Mouse (Mus musculus) neural tube, embryonic 11.5 days (tissue): Measurements from ENCODE around the gene Tmem217. TPM values are rescaled to one million over a fixed set of nuclear protein-coding genes. Genes with fewer than 3 reads are reported as not detected.

Source experiments
- ATAC-seq: fragments of 200-750 bp; cut with Nextera tagmentation; 2 replicates; pipeline ENCODE4 v1.8.0; 2017; ENCODE audit warnings: moderate number of reproducible peaks, mild to moderate bottlenecking, moderate TSS enrichment, moderate library complexity; ENCODE audit not compliant: insufficient read depth, low FRiP score, low TSS enrichment
- DNase-seq: peaks from one replicate; pipeline ENCODE4 v3.0.0-alpha.2; 2015; ENCODE audit warnings: low spot score
- H3K27ac ChIP-seq: fragments of 300-500 bp; sonication (generic); 2 replicates; pipeline ENCODE4 v1.5.1; 2014; ENCODE audit warnings: low read depth, mild to moderate bottlenecking, low read length
- H3K27me3 ChIP-seq: fragments of 300-500 bp; sonication (generic); 2 replicates; pipeline ENCODE4 v1.6.1; 2014; ENCODE audit warnings: mild to moderate bottlenecking, low read length, mixed read lengths; ENCODE audit not compliant: control insufficient read depth, insufficient read depth
- H3K36me3 ChIP-seq: fragments of 300-500 bp; sonication (generic); 2 replicates; pipeline ENCODE4 v1.6.1; 2014; ENCODE audit warnings: mild to moderate bottlenecking, low read length, moderate library complexity, mixed read lengths; ENCODE audit not compliant: control insufficient read depth, insufficient read depth
- H3K4me1 ChIP-seq: fragments of 300-500 bp; sonication (generic); 2 replicates; pipeline ENCODE4 v1.6.1; 2014; ENCODE audit warnings: low read length, mixed read lengths; ENCODE audit not compliant: control insufficient read depth, insufficient read depth
- H3K4me2 ChIP-seq: fragments of 300-500 bp; sonication (generic); 2 replicates; pipeline ENCODE4 v1.6.1; 2014; ENCODE audit warnings: low read depth, mild to moderate bottlenecking, moderate library complexity
- H3K4me3 ChIP-seq: fragments of 300-500 bp; sonication (generic); 2 replicates; pipeline ENCODE4 v1.5.1; 2014; ENCODE audit warnings: low read depth, low read length
- H3K9ac ChIP-seq: fragments of 300-500 bp; sonication (generic); 2 replicates; pipeline ENCODE4 v1.6.1; 2014; ENCODE audit warnings: mild to moderate bottlenecking, low read length
- H3K9me3 ChIP-seq: fragments of 300-500 bp; sonication (generic); 2 replicates; pipeline ENCODE4 v1.6.1; 2016; ENCODE audit warnings: low read length; ENCODE audit not compliant: control insufficient read depth
- WGBS: fragments of 180-500 bp; shearing (Covaris S2); extraction: QIAGEN DNeasy Blood & Tissue Kit; methylation state at CpG from one replicate; pipeline ENCODE4 v1.1.7; 2014; 5-methylcytosine and 5-hydroxymethylcytosine counted together
- microRNA-seq: library from miRNA; unstranded; fragments of <30 nt; microRNA quantifications from one replicate; pipeline ENCODE4, GENCODE M21; 2016
- polyA plus RNA-seq: library from polyadenylated mRNA; unstranded; fragments of >200 nt; fragmentation: Nextera tagmentation; extraction: Ambion mirVana; gene quantifications from 2 replicates; pipeline ENCODE4 v1.2.1, GENCODE M21; 2014

Tmem217 gene
- polyA plus RNA-seq, 1 experiment from 2014 or later: 0.45 TPM

GRCm38 (mm10) chr17:29482632-29483031 is 69.6 kb downstream of the Tmem217 start:
- no peak for ATAC-seq
- H3K4me1 ChIP-seq: no peaks in the 10 kb centered on the region
- H3K27me3 ChIP-seq: no peaks in the 10 kb centered on the region
- H3K9ac ChIP-seq: no peak overlapping the region
- no peaks in the 10 kb centered on the region for H3K9me3 ChIP-seq
- no peak overlapping the region for H3K27ac ChIP-seq
- H3K4me2 ChIP-seq: no peak overlapping the region
- H3K4me3 ChIP-seq: no peak overlapping the region
- 88% methylated on average over 7 of the region's 7 CpGs for WGBS
- no peak for DNase-seq
- no peaks in the 10 kb centered on the region for H3K36me3 ChIP-seq

- Histone ChIP-seq H3K9me3 (no peaks in the 10 kb centered on the region), H3K27me3 (no peaks in the 10 kb centered on the region), H3K4me2 (no peak overlapping the region), H3K36me3 (no peaks in the 10 kb centered on the region), H3K4me1 (no peaks in the 10 kb centered on the region), H3K27ac (no peak overlapping the region), H3K9ac (no peak overlapping the region), H3K4me3 (no peak overlapping the region)
- WGBS: 83% methylated on average over 2 of the region's 2 CpGs
- ATAC-seq: no peak
- DNase-seq: no peak
These were observed 71.9 kb downstream of the Tmem217 start for GRCm38 (mm10) chr17:29480256-29480655.

DNA sequence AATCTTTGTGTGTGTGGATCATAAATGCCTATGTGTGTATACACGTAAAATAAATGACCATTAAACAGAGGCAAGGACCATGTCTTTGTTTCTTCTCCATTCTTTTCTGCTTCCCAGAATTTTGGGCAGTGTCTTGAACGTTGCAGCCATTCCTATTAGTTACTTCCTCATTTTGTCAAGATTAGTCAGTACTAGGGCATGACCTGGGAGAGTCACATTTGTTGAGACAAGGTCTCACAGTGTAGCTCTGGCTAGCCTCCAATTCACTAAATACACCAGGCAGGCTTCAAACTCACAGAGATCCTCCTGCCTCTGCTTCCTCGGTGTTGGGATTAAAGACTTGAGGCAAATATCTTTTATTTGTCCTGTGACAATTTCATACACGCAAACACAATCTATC is 73.9 kb downstream of the Tmem217 start:
- 90% methylated on average over 4 of the region's 4 CpGs for WGBS
- H3K27ac ChIP-seq: no peak overlapping the region
- no peak overlapping the region for H3K4me2 ChIP-seq
- ATAC-seq (no peak), DNase-seq (no peak)
- no peaks in the 10 kb centered on the region for H3K9me3 ChIP-seq
- H3K4me1 ChIP-seq: no peaks in the 10 kb centered on the region
- H3K36me3 ChIP-seq: no peaks in the 10 kb centered on the region
- H3K27me3 ChIP-seq: no peaks in the 10 kb centered on the region
- H3K4me3 ChIP-seq: no peak overlapping the region
- no peak overlapping the region for H3K9ac ChIP-seq

- Histone ChIP-seq H3K4me2 (no peak overlapping the region), H3K27ac (no peak overlapping the region)
- no peak for DNase-seq
These were observed 74.8 kb downstream of the Tmem217 start for GRCm38 (mm10) chr17:29477357-29477756.

GRCm38 (mm10) chr17:29476461-29476860 is 75.7 kb downstream of the Tmem217 start:
- DNase-seq: no peak
- Histone ChIP-seq H3K4me2 (no peak overlapping the region), H3K4me1 (no peaks in the 10 kb centered on the region), H3K36me3 (no peaks in the 10 kb centered on the region), H3K27me3 (no peaks in the 10 kb centered on the region), H3K27ac (no peak overlapping the region), H3K4me3 (no peak overlapping the region), H3K9me3 (no peaks in the 10 kb centered on the region), H3K9ac (no peak overlapping the region)
- ATAC-seq: no peak
- 80% methylated on average over 4 of the region's 4 CpGs for WGBS

More at GRCm38 (mm10) chr17:29477357-29477756, 74.8 kb downstream of the Tmem217 start:
- H3K4me3 ChIP-seq: no peak overlapping the region
- H3K4me1 ChIP-seq: no peaks in the 10 kb centered on the region
- H3K36me3 ChIP-seq: no peaks in the 10 kb centered on the region
- ATAC-seq: no peak
- H3K9ac ChIP-seq: no peak overlapping the region
- no peaks in the 10 kb centered on the region for H3K27me3 ChIP-seq
- 87% methylated on average over 10 of the region's 10 CpGs for WGBS
- H3K9me3 ChIP-seq: no peaks in the 10 kb centered on the region

Small RNA genes lying within 50 kb of the gene (microRNA-seq; reads per million reads assigned to microRNA genes)
- not detected for gene Mir7667

Other genes starting within 250 kb of the Tmem217 start
- 0.23 and 0.36 TPM in 2 replicates for gene Pi16, start 234.7 kb downstream of the Tmem217 start, polyA plus RNA-seq
- 402 and 441 TPM in 2 replicates for gene Mtch1, start 204.5 kb downstream of the Tmem217 start, polyA plus RNA-seq
- 2.8 and 3.5 TPM in 2 replicates for gene Fgd2, start 191.5 kb downstream of the Tmem217 start, polyA plus RNA-seq
- 23.1 and 24.3 TPM in 2 replicates for gene Pim1, start 61.6 kb downstream of the Tmem217 start, polyA plus RNA-seq
- gene Gm17657, start 2.7 kb downstream of the Tmem217 start, polyA plus RNA-seq: not detected in 2 replicates
- gene Tbc1d22b, start 2.6 kb downstream of the Tmem217 start, polyA plus RNA-seq: 19.9 and 22.1 TPM in 2 replicates
- 109 and 112 TPM in 2 replicates for gene Rnf8, start 62.4 kb upstream of the Tmem217 start, polyA plus RNA-seq
- gene Gm28043, start 62.5 kb upstream of the Tmem217 start, polyA plus RNA-seq: 2.7 and 2.9 TPM in 2 replicates
- 138 and 147 TPM in 2 replicates for gene Cmtr1, start 108.2 kb upstream of the Tmem217 start, polyA plus RNA-seq
- 16.1 and 16.4 TPM in 2 replicates for gene Ccdc167, start 164.7 kb upstream of the Tmem217 start, polyA plus RNA-seq